Mouse (Mus musculus) liver, postnatal 0 days (tissue): ENCODE results near the gene Gna13. TPM values are rescaled to one million over a fixed set of nuclear protein-coding genes. Genes with fewer than 3 reads are reported as not detected.

Experiments used
- ATAC-seq: fragments of 200-750 bp; cut with Nextera tagmentation; 2 replicates; pipeline ENCODE4 v1.8.0; 2017; ENCODE audit warnings: mild to moderate bottlenecking, moderate library complexity
- DNase-seq: peaks from one replicate; pipeline ENCODE4 v3.0.0-alpha.2; 2016
- H3K27ac ChIP-seq: fragments of 300-500 bp; sonication (generic); 2 replicates; pipeline ENCODE4 v1.5.1; 2014; ENCODE audit warnings: antibody characterized with exemption, moderate library complexity, mild to moderate bottlenecking, low read depth
- H3K27me3 ChIP-seq: fragments of 300-500 bp; sonication (generic); 2 replicates; pipeline ENCODE4 v1.6.1; 2014; ENCODE audit warnings: low read length, control low read depth, mixed read lengths; ENCODE audit not compliant: insufficient read depth
- H3K36me3 ChIP-seq: fragments of 300-500 bp; sonication (generic); replicated peaks from 2 replicates; pipeline ENCODE4 v1.6.1; 2014; ENCODE audit warnings: mild to moderate bottlenecking, control low read depth, low read length, moderate library complexity, mixed read lengths; ENCODE audit not compliant: insufficient read depth
- H3K4me1 ChIP-seq: fragments of 300-500 bp; sonication (generic); 2 replicates; pipeline ENCODE4 v1.6.1; 2014; ENCODE audit warnings: antibody characterized with exemption, mild to moderate bottlenecking, control low read depth; ENCODE audit not compliant: insufficient read depth
- H3K4me2 ChIP-seq: fragments of 300-500 bp; sonication (generic); 2 replicates; pipeline ENCODE4 v1.6.1; 2014; ENCODE audit warnings: low read depth, mild to moderate bottlenecking, low read length, moderate library complexity, mixed read lengths
- H3K4me3 ChIP-seq: fragments of 300-500 bp; sonication (generic); 2 replicates; pipeline ENCODE4 v1.5.1; 2014; ENCODE audit warnings: low read depth, low read length
- H3K9ac ChIP-seq: fragments of 300-500 bp; sonication (generic); replicated peaks from 2 replicates; pipeline ENCODE4 v1.6.1; 2014; ENCODE audit warnings: mild to moderate bottlenecking, moderate library complexity
- H3K9me3 ChIP-seq: fragments of 300-500 bp; sonication (generic); 2 replicates; pipeline ENCODE4 v1.6.1; 2016; ENCODE audit warnings: mild to moderate bottlenecking, control low read depth, low read length, mixed read lengths
- CTCF ChIP-seq: sonication (generic); IDR thresholded peaks from 2 replicates; pipeline ENCODE4 v1.5.1; 2016; ENCODE audit warnings: antibody characterized with exemption, low read depth
- EP300 ChIP-seq: IDR thresholded peaks from 2 replicates; pipeline ENCODE4 v1.6.1; 2016; ENCODE audit warnings: antibody characterized with exemption, low read depth, mild to moderate bottlenecking
- WGBS: fragments of 180-500 bp; shearing (Covaris S2); extraction: QIAGEN DNeasy Blood & Tissue Kit; methylation state at CpG from one replicate; pipeline ENCODE4 v1.1.7; 2014; ENCODE audit not compliant: insufficient replicate concordance; 5-methylcytosine and 5-hydroxymethylcytosine counted together
- polyA plus RNA-seq: library from polyadenylated mRNA; unstranded; fragments of >200 nt; fragmentation: Nextera tagmentation; extraction: Ambion mirVana; gene quantifications from 2 replicates; pipeline ENCODE4 v1.2.1, GENCODE M21; 2015

Gene Gna13
- polyA plus RNA-seq, 1 experiment from 2014 or later: 28.4 TPM

GRCm38 (mm10) chr11:109419961-109420566, 57.4 kb downstream of the Gna13 start:
- Histone ChIP-seq H3K4me1 (peaks cover 22% of the 10 kb centered on the region), H3K4me3 (peak overlapping the region; percentile 19), H3K27me3 (no peaks in the 10 kb centered on the region), H3K36me3 (no peaks in the 10 kb centered on the region), H3K4me2 (peak overlapping the region; percentile 62), H3K9ac (peak overlapping the region; percentile 38; the same call in 1 of the 2 replicates), H3K27ac (peak overlapping the region; percentile 62), H3K9me3 (no peaks in the 10 kb centered on the region)
- WGBS: 24% methylated on average over 16 of the region's 16 CpGs
- TF ChIP-seq EP300 (no peak), CTCF (peak; percentile 28)
- DNase-seq (peak; percentile 47), ATAC-seq (peak; percentile 47)

GRCm38 (mm10) chr11:109420567-109420962, 57.9 kb downstream of the Gna13 start:
- no peak overlapping the region for H3K9ac ChIP-seq
- peaks cover 23% of the 10 kb centered on the region for H3K4me1 ChIP-seq
- H3K4me2 ChIP-seq: peak overlapping the region; percentile 62
- no peaks in the 10 kb centered on the region for H3K9me3 ChIP-seq
- H3K27me3 ChIP-seq: no peaks in the 10 kb centered on the region
- no peak for TF ChIP-seq EP300
- no peak for TF ChIP-seq CTCF
- peak overlapping the region; percentile 19; the same call in 1 of the 2 replicates for H3K4me3 ChIP-seq
- 56% methylated on average over 14 of the region's 14 CpGs for WGBS
- ATAC-seq (no peak), DNase-seq (no peak)
- peak overlapping the region; percentile 62 for H3K27ac ChIP-seq
- no peaks in the 10 kb centered on the region for H3K36me3 ChIP-seq

- ATAC-seq (no peak), DNase-seq (no peak)
- H3K4me3 ChIP-seq: no peak overlapping the region
- H3K27ac ChIP-seq: no peak overlapping the region
- H3K27me3 ChIP-seq: no peaks in the 10 kb centered on the region
- no peak overlapping the region for H3K9ac ChIP-seq
- no peak overlapping the region for H3K4me2 ChIP-seq
- TF ChIP-seq EP300 (no peak), CTCF (no peak)
- H3K36me3 ChIP-seq: no peaks in the 10 kb centered on the region
- 71% methylated on average over 5 of the region's 5 CpGs for WGBS
- no peaks in the 10 kb centered on the region for H3K9me3 ChIP-seq
- peaks cover 24% of the 10 kb centered on the region for H3K4me1 ChIP-seq
Observed at GRCm38 (mm10) chr11:109421205-109421604, 58.6 kb downstream of the Gna13 start.

- H3K9ac ChIP-seq: no peak overlapping the region
- no peak overlapping the region for H3K27ac ChIP-seq
- no peak overlapping the region for H3K4me3 ChIP-seq
- DNase-seq (no peak), ATAC-seq (no peak)
- 96% methylated on average over 4 of the region's 4 CpGs for WGBS
- H3K27me3 ChIP-seq: no peaks in the 10 kb centered on the region
- no peaks in the 10 kb centered on the region for H3K9me3 ChIP-seq
- no peak for TF ChIP-seq EP300
- TF ChIP-seq CTCF: no peak; the same call in 1 of the 2 replicates
- H3K36me3 ChIP-seq: no peaks in the 10 kb centered on the region
- peaks cover 26% of the 10 kb centered on the region for H3K4me1 ChIP-seq
- H3K4me2 ChIP-seq: no peak overlapping the region
Observed at GRCm38 (mm10) chr11:109422263-109422662, 59.6 kb downstream of the Gna13 start.

GRCm38 (mm10) chr11:109423294-109423693, 60.7 kb downstream of the Gna13 start:
- 61% methylated on average over 1 of the region's 1 CpGs for WGBS
- no peak for ATAC-seq
- Histone ChIP-seq H3K4me3 (no peak overlapping the region), H3K27me3 (no peaks in the 10 kb centered on the region), H3K9me3 (no peaks in the 10 kb centered on the region), H3K4me1 (peaks cover 23% of the 10 kb centered on the region), H3K4me2 (no peak overlapping the region), H3K9ac (no peak overlapping the region), H3K36me3 (no peaks in the 10 kb centered on the region), H3K27ac (no peak overlapping the region)
- DNase-seq: no peak
- no peak for TF ChIP-seq EP300

GRCm38 (mm10) chr11:109425392-109426271, 63.0 kb downstream of the Gna13 start, which contains the start of gene Amz2:
TSS of gene Amz2 (plus strand) at chr11:109425946.
- Histone ChIP-seq H3K4me3 (peak within 1 kb of the TSS; percentile 71), H3K27me3 (no peaks in the 10 kb centered on the region), H3K36me3 (peaks cover 17% of the 10 kb centered on the region), H3K9ac (peak within 1 kb of the TSS; percentile 73), H3K9me3 (no peaks in the 10 kb centered on the region), H3K4me1 (peaks cover 15% of the 10 kb centered on the region), H3K4me2 (peak within 1 kb of the TSS; percentile 82), H3K27ac (peak within 1 kb of the TSS; percentile 89)
- TF ChIP-seq CTCF: peak; percentile 98
- peak; percentile 65 for TF ChIP-seq EP300
- ATAC-seq (peak; percentile 93), DNase-seq (peak; percentile 100)
- 1% methylated on average over 65 of the region's 65 CpGs for WGBS
